Mouse (Mus musculus) forebrain, embryonic 14.5 days (tissue): ENCODE data around the gene Plppr3. TPM values are rescaled to one million over a fixed set of nuclear protein-coding genes. Genes with fewer than 3 reads are reported as not detected.
A peak's percentile ranks its signal among the peaks of the same experiment; 100 is the strongest.

Experiments
- ATAC-seq: fragments of 200-750 bp; cut with Nextera tagmentation; 2 replicates; pipeline ENCODE4 v1.8.0; 2017; ENCODE audit warnings: mild to moderate bottlenecking, moderate library complexity
- DNase-seq: peaks from one replicate; pipeline ENCODE4 v3.0.0-alpha.2; 2015; ENCODE audit warnings: low spot score
- H3K27ac ChIP-seq: fragments of 300-500 bp; sonication (generic); 2 replicates; pipeline ENCODE4 v1.5.1; 2014; ENCODE audit warnings: low read depth, mild to moderate bottlenecking, control low read depth, low read length, moderate library complexity
- H3K27me3 ChIP-seq: fragments of 300-500 bp; sonication (generic); replicated peaks from 2 replicates; pipeline ENCODE4 v1.6.1; 2014; ENCODE audit warnings: low read length, control low read depth, mixed read lengths; ENCODE audit not compliant: control insufficient read depth, insufficient read depth
- H3K36me3 ChIP-seq: fragments of 300-500 bp; sonication (generic); 2 replicates; pipeline ENCODE4 v1.6.1; 2014; ENCODE audit warnings: low read length, control low read depth; ENCODE audit not compliant: control insufficient read depth, insufficient read depth
- H3K4me1 ChIP-seq: fragments of 300-500 bp; sonication (generic); 2 replicates; pipeline ENCODE4 v1.6.1; 2014; ENCODE audit warnings: antibody characterized with exemption, low read length, control low read depth; ENCODE audit not compliant: control insufficient read depth, insufficient read depth
- H3K4me2 ChIP-seq: fragments of 300-500 bp; sonication (generic); 2 replicates; pipeline ENCODE4 v1.6.1; 2014; ENCODE audit warnings: mild to moderate bottlenecking, control low read depth, low read length
- H3K4me3 ChIP-seq: fragments of 300-500 bp; sonication (generic); 2 replicates; pipeline ENCODE4 v1.5.1; 2014; ENCODE audit warnings: low read depth, low read length, control low read depth
- H3K9ac ChIP-seq: fragments of 300-500 bp; sonication (generic); 2 replicates; pipeline ENCODE4 v1.6.1; 2014; ENCODE audit warnings: mild to moderate bottlenecking, low read length, control low read depth, moderate library complexity
- H3K9me3 ChIP-seq: fragments of 300-500 bp; sonication (generic); replicated peaks from 2 replicates; pipeline ENCODE4 v1.6.1; 2016; ENCODE audit warnings: low read length, control low read depth, mixed read lengths; ENCODE audit not compliant: control insufficient read depth
- WGBS: fragments of 180-500 bp; shearing (Covaris S2); extraction: QIAGEN DNeasy Blood & Tissue Kit; methylation state at CpG from one replicate; pipeline ENCODE4 v1.1.7; 2014; 5-methylcytosine and 5-hydroxymethylcytosine counted together
- polyA plus RNA-seq: library from polyadenylated mRNA; unstranded; fragments of >200 nt; fragmentation: Nextera tagmentation; extraction: Ambion mirVana; gene quantifications from 2 replicates; pipeline ENCODE4 v1.2.1, GENCODE M21; 2014

Gene Plppr3
- polyA plus RNA-seq, 1 experiment from 2014 or later: 224 TPM

DNA sequence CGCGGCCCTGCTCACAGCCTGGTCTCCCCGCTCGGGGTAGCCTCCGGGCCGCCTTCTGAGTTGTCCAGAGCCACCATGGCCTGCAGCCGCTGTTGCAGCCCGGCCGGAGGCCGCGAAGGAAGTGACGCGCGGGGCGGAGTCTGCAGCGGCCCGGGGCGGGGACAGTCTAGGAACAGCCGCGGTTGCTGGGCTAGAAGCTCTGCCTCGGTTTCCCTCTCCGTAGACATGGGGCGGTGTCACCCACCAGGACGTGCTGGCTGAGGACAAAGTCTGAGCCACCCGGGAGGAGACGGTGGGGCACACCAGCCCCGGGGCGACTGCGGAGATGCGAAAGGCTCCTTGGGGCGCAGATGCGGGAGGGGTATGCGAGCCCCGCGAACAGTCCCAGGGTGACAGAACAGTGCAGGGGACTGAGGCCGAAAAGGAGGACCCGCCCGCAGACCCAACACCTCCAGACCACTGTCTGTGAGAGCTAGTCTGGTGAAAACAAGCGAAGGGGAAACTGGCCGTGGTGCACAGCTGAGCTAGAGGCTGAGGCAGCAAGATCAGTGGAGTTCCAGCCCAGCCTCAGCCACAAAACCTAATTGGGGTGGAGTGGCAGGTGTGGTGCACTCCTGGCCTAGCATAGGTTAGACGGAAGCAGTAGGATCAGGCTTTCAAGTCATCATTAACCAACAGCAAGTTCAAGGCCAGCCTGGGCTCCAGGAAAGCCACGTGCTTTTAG, 42.5 kb upstream of the Plppr3 start, which contains the start of gene Kiss1r:
TSS of gene Kiss1r (plus strand) at position 164 of the 724 bp plus-strand sequence.
- peak; percentile 92 for ATAC-seq
- WGBS: 1% methylated on average over 36 of the region's 42 CpGs
- peaks cover 17% of the 10 kb centered on the region for H3K4me1 ChIP-seq

DNA sequence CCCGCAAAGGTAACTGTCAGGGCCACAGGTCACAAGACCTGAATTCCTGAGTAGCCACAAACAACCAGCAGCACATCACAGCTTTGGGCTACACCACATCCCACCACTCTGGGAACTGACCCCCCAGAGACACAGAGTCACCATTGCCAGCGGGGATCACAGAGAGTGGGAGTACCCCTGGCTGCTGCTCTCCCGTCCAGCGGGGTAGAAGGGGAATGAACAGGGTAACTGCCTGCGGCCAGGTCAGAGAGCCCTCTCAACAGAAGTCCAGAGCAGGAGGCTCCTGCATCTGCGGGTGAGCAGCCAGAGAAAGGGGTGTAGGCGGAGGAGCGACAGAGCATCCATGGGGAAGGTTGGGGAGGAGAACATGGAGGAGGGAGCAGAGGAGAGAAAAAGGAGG, 41.6 kb upstream of the Plppr3 start:
- H3K27ac ChIP-seq: 0 out of 2 replicates have a peak overlapping the region, but pooled peaks have one; percentile 60
- peak overlapping the region; percentile 96 for H3K9ac ChIP-seq
- DNase-seq (no peak), ATAC-seq (no peak)
- 8% methylated on average over 8 of the region's 8 CpGs for WGBS
- H3K4me2 ChIP-seq: peak overlapping the region; percentile 93
- peaks cover 8% of the 10 kb centered on the region for H3K36me3 ChIP-seq
- no peaks in the 10 kb centered on the region for H3K9me3 ChIP-seq
- H3K27me3 ChIP-seq: peaks cover 37% of the 10 kb centered on the region
- peaks cover 17% of the 10 kb centered on the region for H3K4me1 ChIP-seq
- H3K4me3 ChIP-seq: peak overlapping the region; percentile 82

More for the DNA sequence above, 42.5 kb upstream of the Plppr3 start, which contains the start of gene Kiss1r:
- peak within 1 kb of the TSS; percentile 60 for H3K27ac ChIP-seq
- H3K27me3 ChIP-seq: peaks cover 46% of the 10 kb centered on the region
- H3K4me3 ChIP-seq: peak within 1 kb of the TSS; percentile 82
- no peaks in the 10 kb centered on the region for H3K36me3 ChIP-seq
- DNase-seq: peak; percentile 83
- H3K9me3 ChIP-seq: no peaks in the 10 kb centered on the region
- H3K4me2 ChIP-seq: peak within 1 kb of the TSS; percentile 93
- H3K9ac ChIP-seq: peak within 1 kb of the TSS; percentile 96

GRCm38 (mm10) chr10:79914948-79915596, 40.6 kb upstream of the Plppr3 start:
- Histone ChIP-seq H3K27me3 (peaks cover 27% of the 10 kb centered on the region), H3K36me3 (peaks cover 15% of the 10 kb centered on the region), H3K4me3 (no peak overlapping the region), H3K9me3 (no peaks in the 10 kb centered on the region), H3K4me2 (peak overlapping the region; percentile 93; the same call in 1 of the 2 replicates), H3K4me1 (peaks cover 17% of the 10 kb centered on the region), H3K9ac (peak overlapping the region; percentile 13; the same call in 1 of the 2 replicates), H3K27ac (no peak overlapping the region)
- DNase-seq (no peak), ATAC-seq (no peak)
- 74% methylated on average over 7 of the region's 7 CpGs for WGBS

GRCm38 (mm10) chr10:79914131-79914947, 39.9 kb upstream of the Plppr3 start:
- Histone ChIP-seq H3K36me3 (peaks cover 15% of the 10 kb centered on the region), H3K4me3 (no peak overlapping the region), H3K4me1 (peaks cover 21% of the 10 kb centered on the region), H3K9me3 (no peaks in the 10 kb centered on the region), H3K27me3 (peaks cover 20% of the 10 kb centered on the region), H3K4me2 (0 out of 2 replicates have a peak overlapping the region, but pooled peaks have one; percentile 3), H3K9ac (peak overlapping the region; percentile 21), H3K27ac (no peak overlapping the region)
- DNase-seq (peak; percentile 40), ATAC-seq (no peak)
- 68% methylated on average over 9 of the region's 11 CpGs for WGBS

GRCm38 (mm10) chr10:79912412-79912811, 38.0 kb upstream of the Plppr3 start:
- WGBS: 62% methylated on average over 20 of the region's 20 CpGs

DNA sequence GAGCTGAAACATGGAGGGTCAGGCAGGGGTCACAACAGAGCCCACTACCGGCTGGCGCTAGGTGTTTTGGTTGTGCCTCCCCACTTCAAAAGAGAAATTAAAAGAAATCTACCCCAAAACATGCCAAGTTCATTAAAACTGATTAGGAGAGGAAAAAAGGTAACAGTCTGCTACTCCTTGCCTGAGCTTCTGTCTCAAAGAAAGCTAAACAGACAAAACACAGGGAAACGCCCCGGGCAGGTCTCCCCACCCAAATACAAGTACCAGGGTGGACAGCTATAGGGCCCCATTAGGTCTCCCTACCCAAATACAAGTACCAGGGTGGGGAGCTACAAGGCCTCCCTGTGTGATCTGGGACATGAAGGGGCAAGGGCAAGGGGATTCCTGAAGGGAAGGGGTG, 36.1 kb upstream of the Plppr3 start, which contains the start of gene Gm26602:
TSS of gene Gm26602 (plus strand) at position 301 of the 400 bp plus-strand sequence.
- Histone ChIP-seq H3K27ac (peak within 1 kb of the TSS; percentile 70), H3K36me3 (peaks cover 33% of the 10 kb centered on the region), H3K4me1 (peaks cover 13% of the 10 kb centered on the region), H3K4me2 (no peak within 1 kb of the TSS), H3K27me3 (no peaks in the 10 kb centered on the region), H3K9ac (no peak within 1 kb of the TSS; the same call in 1 of the 2 replicates), H3K9me3 (no peaks in the 10 kb centered on the region), H3K4me3 (no peak within 1 kb of the TSS)
- ATAC-seq: no peak
- DNase-seq: no peak
- 89% methylated on average over 4 of the region's 4 CpGs for WGBS

More at GRCm38 (mm10) chr10:79912412-79912811, 38.0 kb upstream of the Plppr3 start:
- Histone ChIP-seq H3K9ac (no peak overlapping the region), H3K27me3 (peaks cover under 1% of the 10 kb centered on the region), H3K4me1 (peaks cover 21% of the 10 kb centered on the region), H3K9me3 (no peaks in the 10 kb centered on the region), H3K36me3 (peaks cover 15% of the 10 kb centered on the region), H3K4me2 (no peak overlapping the region), H3K27ac (no peak overlapping the region), H3K4me3 (no peak overlapping the region)
- DNase-seq: no peak
- no peak for ATAC-seq

- peaks cover 6% of the 10 kb centered on the region for H3K4me1 ChIP-seq
- WGBS: 21% methylated on average over 14 of the region's 14 CpGs
- H3K36me3 ChIP-seq: peaks cover 44% of the 10 kb centered on the region
- H3K27ac ChIP-seq: peak overlapping the region; percentile 70
- ATAC-seq (peak; percentile 70), DNase-seq (peak; percentile 69)
- no peaks in the 10 kb centered on the region for H3K27me3 ChIP-seq
- H3K4me3 ChIP-seq: peak overlapping the region; percentile 56
- H3K4me2 ChIP-seq: peak overlapping the region; percentile 35
- H3K9ac ChIP-seq: peak overlapping the region; percentile 88
- no peaks in the 10 kb centered on the region for H3K9me3 ChIP-seq
Measured at GRCm38 (mm10) chr10:79909092-79909922, 34.9 kb upstream of the Plppr3 start.
